Mouse (Mus musculus) limb, embryonic 14.5 days (tissue): ENCODE measurements around the gene Lexm. TPM values are rescaled to one million over a fixed set of nuclear protein-coding genes. Genes with fewer than 3 reads are reported as not detected.

Experiments used
- ATAC-seq: fragments of 200-750 bp; cut with Nextera tagmentation; 2 replicates; pipeline ENCODE4 v1.8.0; 2017; ENCODE audit warnings: low read depth, moderate number of reproducible peaks, moderate TSS enrichment; ENCODE audit not compliant: low FRiP score
- DNase-seq: peaks from one replicate; pipeline ENCODE4 v3.0.0-alpha.2; 2015; ENCODE audit warnings: low spot score
- H3K27ac ChIP-seq: fragments of 300-500 bp; sonication (generic); replicated peaks from 2 replicates; pipeline ENCODE4 v1.5.1; 2014; ENCODE audit warnings: low read depth, mild to moderate bottlenecking, low read length, moderate library complexity, mixed read lengths
- H3K27me3 ChIP-seq: fragments of 300-500 bp; sonication (generic); 2 replicates; pipeline ENCODE4 v1.6.1; 2014; ENCODE audit warnings: low read length, mixed read lengths; ENCODE audit not compliant: control insufficient read depth, insufficient read depth
- H3K36me3 ChIP-seq: fragments of 300-500 bp; sonication (generic); 2 replicates; pipeline ENCODE4 v1.6.1; 2014; ENCODE audit warnings: mild to moderate bottlenecking, low read length, moderate library complexity, mixed read lengths; ENCODE audit not compliant: control insufficient read depth, insufficient read depth
- H3K4me1 ChIP-seq: fragments of 300-500 bp; sonication (generic); 2 replicates; pipeline ENCODE4 v1.6.1; 2014; ENCODE audit warnings: antibody characterized with exemption, low read length, mixed read lengths; ENCODE audit not compliant: control insufficient read depth, insufficient read depth
- H3K4me2 ChIP-seq: fragments of 300-500 bp; sonication (generic); replicated peaks from 2 replicates; pipeline ENCODE4 v1.6.1; 2014; ENCODE audit warnings: low read depth, mild to moderate bottlenecking, low read length, moderate library complexity; ENCODE audit not compliant: severe bottlenecking
- H3K4me3 ChIP-seq: fragments of 300-500 bp; sonication (generic); replicated peaks from 2 replicates; pipeline ENCODE4 v1.5.1; 2014; ENCODE audit warnings: low read length
- H3K9ac ChIP-seq: fragments of 300-500 bp; sonication (generic); 2 replicates; pipeline ENCODE4 v1.6.1; 2014; ENCODE audit warnings: mild to moderate bottlenecking, low read depth, low read length, moderate library complexity; ENCODE audit not compliant: severe bottlenecking
- H3K9me3 ChIP-seq: fragments of 300-500 bp; sonication (generic); 2 replicates; pipeline ENCODE4 v1.6.1; 2016; ENCODE audit warnings: low read length; ENCODE audit not compliant: control insufficient read depth
- POLR2A ChIP-seq: fragments of 200-500 bp; IDR thresholded peaks from 2 replicates; pipeline ENCODE4 v1.8.0; 2012; ENCODE audit warnings: inconsistent platforms, mild to moderate bottlenecking, moderate library complexity, borderline replicate concordance; ENCODE audit not compliant: insufficient read depth, insufficient read length; ENCODE audit errors: extremely low read depth
- WGBS: fragments of 180-500 bp; shearing (Covaris S2); extraction: QIAGEN DNeasy Blood & Tissue Kit; methylation state at CpG from one replicate; pipeline ENCODE4 v1.1.7; 2014; 5-methylcytosine and 5-hydroxymethylcytosine counted together
- polyA plus RNA-seq, 2 experiments: library from polyadenylated mRNA; depleted of rRNA in 1 of 2; stranded (reverse) in 1 of 2; unstranded in 1 of 2; fragments of >200 nt; fragmentation: Nextera tagmentation in 1 of 2; extraction: Ambion mirVana in 1 of 2; gene quantifications; 2 replicates each; pipeline versions ENCODE4 v1.2.1 to v1.2.3; 2012 to 2014

Lexm gene
- polyA plus RNA-seq, 2 experiments = not detected

GRCm38 (mm10) chr4:106560213-106560845, 56.7 kb downstream of the Lexm start:
- peak; percentile 21 for ATAC-seq
- Histone ChIP-seq H3K27me3 (no peaks in the 10 kb centered on the region), H3K4me1 (peaks cover 29% of the 10 kb centered on the region), H3K36me3 (peaks cover 17% of the 10 kb centered on the region), H3K4me3 (peak overlapping the region; percentile 80), H3K27ac (no peak overlapping the region), H3K9ac (peak overlapping the region; percentile 7; the same call in 1 of the 2 replicates), H3K4me2 (peak overlapping the region; percentile 83), H3K9me3 (no peaks in the 10 kb centered on the region)
- 2% methylated on average over 19 of the region's 20 CpGs for WGBS
- no peak for TF ChIP-seq POLR2A
- no peak for DNase-seq

- Histone ChIP-seq H3K36me3 (peaks cover 10% of the 10 kb centered on the region), H3K27me3 (no peaks in the 10 kb centered on the region), H3K4me1 (peaks cover 29% of the 10 kb centered on the region), H3K9me3 (no peaks in the 10 kb centered on the region), H3K4me2 (peak overlapping the region; percentile 83), H3K9ac (0 out of 2 replicates have a peak overlapping the region, but pooled peaks have one; percentile 7), H3K27ac (no peak overlapping the region), H3K4me3 (peak overlapping the region; percentile 80)
- 35% methylated on average over 12 of the region's 13 CpGs for WGBS
- DNase-seq (no peak), ATAC-seq (no peak)
- no peak for TF ChIP-seq POLR2A
Measured at GRCm38 (mm10) chr4:106559343-106560212, 57.5 kb downstream of the Lexm start.

- Histone ChIP-seq H3K27me3 (no peaks in the 10 kb centered on the region), H3K4me2 (no peak overlapping the region), H3K27ac (no peak overlapping the region), H3K4me1 (peaks cover 21% of the 10 kb centered on the region), H3K36me3 (no peaks in the 10 kb centered on the region), H3K9ac (no peak overlapping the region), H3K4me3 (no peak overlapping the region), H3K9me3 (no peaks in the 10 kb centered on the region)
- WGBS = no CpG with 5 or more reads among the region's 1 CpGs
- no peak for ATAC-seq
- no peak for DNase-seq
- no peak for TF ChIP-seq POLR2A
Measured at GRCm38 (mm10) chr4:106557978-106558377, 59.1 kb downstream of the Lexm start.

- ATAC-seq (no peak), DNase-seq (no peak)
- H3K36me3 ChIP-seq = no peaks in the 10 kb centered on the region
- H3K4me3 ChIP-seq = no peak overlapping the region
- H3K4me2 ChIP-seq = no peak overlapping the region
- peaks cover 14% of the 10 kb centered on the region for H3K4me1 ChIP-seq
- no peaks in the 10 kb centered on the region for H3K9me3 ChIP-seq
- 72% methylated on average over 5 of the region's 5 CpGs for WGBS
- H3K27ac ChIP-seq = no peak overlapping the region
- H3K9ac ChIP-seq = no peak overlapping the region
- TF ChIP-seq POLR2A = no peak
- no peaks in the 10 kb centered on the region for H3K27me3 ChIP-seq
Measured at GRCm38 (mm10) chr4:106557262-106557661, 59.8 kb downstream of the Lexm start.

- WGBS = 60% methylated on average over 8 of the region's 8 CpGs
- TF ChIP-seq POLR2A = no peak
- Histone ChIP-seq H3K36me3 (no peaks in the 10 kb centered on the region), H3K9ac (no peak overlapping the region), H3K27ac (no peak overlapping the region), H3K4me2 (no peak overlapping the region), H3K27me3 (no peaks in the 10 kb centered on the region), H3K9me3 (no peaks in the 10 kb centered on the region), H3K4me3 (no peak overlapping the region), H3K4me1 (no peaks in the 10 kb centered on the region)
- DNase-seq (peak; percentile 69), ATAC-seq (no peak)
Measured at GRCm38 (mm10) chr4:106550516-106551166, 66.4 kb downstream of the Lexm start.
